Mouse (Mus musculus) right cerebral cortex, postnatal 4 days (tissue): ENCODE measurements at regions not wholly inside any gene's neighbourhood (a gene's known extent, or its start where the extent isn't known, plus 50 kb on each side); places are given as distances from the start of the nearest gene placed in this dataset.

Experiments
- DNase-seq: peaks from one replicate; pipeline ENCODE4 v3.0.0-alpha.2; 2022

DNA sequence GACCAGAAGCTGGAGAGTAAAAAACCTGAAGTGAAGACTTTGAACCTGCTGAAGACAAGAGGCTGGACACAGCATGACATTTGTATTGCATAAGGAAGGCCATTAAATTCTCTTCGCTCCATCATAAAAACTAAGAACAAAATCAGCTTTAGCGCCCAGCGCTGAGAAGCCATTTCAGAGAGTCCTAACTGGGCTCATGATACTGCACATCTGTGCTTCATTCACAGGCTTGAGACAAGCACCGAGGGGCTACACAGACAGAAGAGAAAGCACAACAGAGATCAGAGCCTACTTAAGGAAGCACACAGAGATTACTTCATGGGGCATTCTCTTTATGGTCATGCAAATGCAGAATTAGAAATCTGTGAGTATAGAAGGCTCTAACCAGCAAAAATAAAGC, 338.2 kb upstream of the G2e3 start:
- DNase-seq: no peak

DNA sequence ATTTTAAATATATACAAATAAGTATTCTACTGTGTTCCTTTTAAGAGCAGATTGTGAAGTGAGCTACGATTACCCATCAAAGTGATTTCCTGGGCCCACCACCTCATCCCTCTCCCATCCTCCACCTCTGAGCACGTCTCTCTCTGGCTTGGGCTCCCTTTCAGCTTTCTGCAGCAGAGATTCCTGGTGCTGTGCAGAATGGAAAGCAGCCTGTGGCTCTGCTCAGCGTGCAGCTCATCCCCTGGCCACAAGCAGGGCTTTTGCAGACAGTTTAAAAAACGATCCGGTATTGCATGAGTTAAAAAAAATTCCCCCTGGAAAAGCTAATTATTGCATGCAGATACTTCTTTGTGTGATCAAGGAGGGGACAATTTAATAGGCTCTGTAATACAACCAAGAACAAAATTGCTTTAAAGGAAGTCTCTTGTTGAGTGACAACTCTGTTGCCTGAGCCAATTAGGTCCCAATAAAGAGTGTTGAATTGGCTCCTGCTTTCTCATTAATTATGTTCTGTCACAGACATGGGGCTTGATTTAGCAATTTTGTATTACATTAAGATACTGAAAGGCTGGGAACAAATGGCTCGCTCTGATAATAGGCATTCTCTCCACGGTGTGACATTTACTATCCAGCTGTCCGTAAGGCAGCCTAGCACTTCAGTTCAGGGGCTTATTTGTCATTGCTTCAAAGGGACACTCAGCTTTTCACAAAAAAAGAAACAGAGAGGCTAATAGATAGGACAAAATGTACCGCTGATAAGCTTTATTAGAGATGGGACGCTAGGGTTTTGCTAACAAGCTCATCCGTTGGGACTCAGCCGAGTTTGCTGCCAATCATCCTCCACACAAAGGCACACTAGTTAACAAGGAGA, 345.9 kb upstream of the G2e3 start:
- DNase-seq: peak; percentile 46

DNA sequence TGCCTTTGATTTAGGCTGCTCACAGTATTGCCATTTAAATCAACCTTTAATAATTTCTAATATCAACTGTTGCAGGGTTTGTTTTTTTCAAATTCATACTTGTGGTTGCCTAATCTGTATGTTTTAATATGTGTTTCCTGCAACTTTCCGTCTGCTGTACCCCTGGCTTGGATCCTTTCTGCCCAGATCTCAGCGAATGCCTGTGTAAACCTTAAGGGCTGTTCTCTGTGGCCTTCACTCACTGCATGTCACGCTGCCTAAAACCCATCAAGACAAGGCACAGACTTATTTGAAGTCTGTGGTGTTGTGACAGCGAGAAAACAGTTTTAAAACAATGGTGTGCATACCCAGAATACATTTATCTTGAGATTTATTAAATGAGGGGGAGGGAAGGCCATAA, 346.8 kb upstream of the G2e3 start:
- no peak for DNase-seq

DNA sequence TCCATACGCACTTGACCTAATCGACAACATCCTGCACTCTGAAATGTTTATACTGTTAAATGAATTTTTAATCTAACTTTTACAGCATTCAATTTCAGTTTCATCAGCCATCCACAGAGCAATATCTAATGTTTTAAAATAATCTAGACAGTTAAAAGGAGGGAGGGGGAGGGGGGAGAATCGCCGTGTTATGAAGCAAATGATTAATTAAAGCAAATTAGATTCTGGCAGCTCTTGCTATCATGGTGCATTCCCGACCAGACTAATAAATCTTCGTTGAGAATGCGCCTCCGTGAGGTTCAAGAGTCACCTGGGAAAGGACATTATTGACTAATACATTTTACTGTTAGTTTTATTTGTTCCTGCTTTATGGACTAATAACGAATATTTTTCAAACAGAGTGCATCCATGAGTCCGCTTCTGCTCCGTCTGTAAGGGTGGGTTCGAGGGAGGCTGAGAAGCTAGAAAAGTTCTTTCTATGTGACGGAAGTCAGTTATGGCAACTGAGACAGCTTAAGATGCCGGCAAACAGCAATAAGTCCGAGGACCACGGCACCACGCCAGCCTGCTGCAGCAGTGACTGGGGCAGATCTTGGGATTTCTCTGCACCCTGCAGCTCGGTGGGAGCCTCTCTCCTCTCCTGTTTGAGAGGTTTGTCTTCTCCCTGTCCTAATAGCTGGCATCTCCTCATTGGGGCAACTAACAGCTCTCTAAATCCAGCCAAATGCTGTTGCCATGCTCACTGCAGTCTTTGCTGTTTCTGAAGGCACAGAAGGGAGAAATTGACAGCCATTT, 347.4 kb upstream of the G2e3 start:
- peak; percentile 62 for DNase-seq

DNA sequence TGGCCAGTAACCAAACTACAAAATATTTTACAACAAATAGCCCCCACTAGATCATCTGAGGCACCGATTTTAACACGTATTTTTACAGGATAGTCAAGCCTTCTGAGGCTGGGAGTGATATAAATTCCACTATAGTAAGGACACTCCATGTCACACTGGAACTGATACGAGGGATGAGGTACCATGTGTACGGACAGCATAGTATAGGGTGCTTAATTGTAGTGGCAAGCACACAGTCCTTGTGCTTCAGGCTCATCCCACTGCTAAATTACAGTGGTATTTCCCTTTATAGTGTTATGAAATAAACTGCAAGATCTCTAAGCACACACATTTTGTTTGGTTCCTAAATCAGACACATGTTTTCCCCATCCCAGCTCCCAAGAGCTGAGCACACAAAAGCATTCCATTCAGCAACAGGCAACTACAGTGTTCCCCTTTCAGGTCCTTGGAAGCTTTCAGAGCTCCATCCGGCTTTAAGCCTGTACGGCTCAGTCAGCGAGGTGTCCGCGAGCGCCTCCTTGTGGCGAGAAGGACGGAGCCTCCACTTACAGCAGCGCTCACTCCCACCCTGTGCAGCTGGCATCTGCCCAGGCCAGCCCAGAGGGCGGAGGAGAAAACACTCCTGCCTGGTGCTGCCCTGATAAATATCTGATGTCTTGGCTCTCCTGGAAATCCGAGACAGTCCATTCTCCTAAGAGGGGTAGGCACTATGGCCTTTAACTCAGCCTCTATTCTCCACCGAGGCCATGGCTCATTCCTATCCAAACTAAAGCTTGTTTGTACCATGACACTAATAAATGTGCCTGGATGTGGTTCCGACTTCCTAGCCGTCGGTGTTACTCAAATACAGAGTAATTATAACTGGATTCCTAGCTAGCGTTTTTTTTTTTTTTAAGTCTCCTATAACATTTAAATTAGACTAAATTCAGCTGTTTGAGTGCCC, 348.3 kb upstream of the G2e3 start:
- DNase-seq: peak; percentile 98

DNA sequence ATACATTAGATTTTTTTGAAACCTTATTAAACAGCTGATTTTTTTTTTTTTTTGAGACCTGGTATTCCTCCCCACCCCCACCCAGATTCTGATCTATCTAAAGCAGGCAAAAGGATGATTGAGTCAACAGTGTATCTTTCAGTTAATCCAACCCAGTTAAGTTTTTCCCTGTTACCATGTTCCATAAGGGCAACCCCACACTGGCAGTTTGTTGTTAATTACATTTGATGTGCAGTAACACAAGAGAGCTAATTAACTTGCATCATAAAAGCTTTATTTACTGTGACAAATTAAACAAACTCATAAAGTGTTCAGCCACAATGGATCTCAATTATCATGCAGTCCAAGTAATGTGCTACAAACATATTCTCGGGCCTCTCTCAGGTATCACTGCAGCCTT, 346.8 kb upstream of the Prkd1 start:
- no peak for DNase-seq

DNA sequence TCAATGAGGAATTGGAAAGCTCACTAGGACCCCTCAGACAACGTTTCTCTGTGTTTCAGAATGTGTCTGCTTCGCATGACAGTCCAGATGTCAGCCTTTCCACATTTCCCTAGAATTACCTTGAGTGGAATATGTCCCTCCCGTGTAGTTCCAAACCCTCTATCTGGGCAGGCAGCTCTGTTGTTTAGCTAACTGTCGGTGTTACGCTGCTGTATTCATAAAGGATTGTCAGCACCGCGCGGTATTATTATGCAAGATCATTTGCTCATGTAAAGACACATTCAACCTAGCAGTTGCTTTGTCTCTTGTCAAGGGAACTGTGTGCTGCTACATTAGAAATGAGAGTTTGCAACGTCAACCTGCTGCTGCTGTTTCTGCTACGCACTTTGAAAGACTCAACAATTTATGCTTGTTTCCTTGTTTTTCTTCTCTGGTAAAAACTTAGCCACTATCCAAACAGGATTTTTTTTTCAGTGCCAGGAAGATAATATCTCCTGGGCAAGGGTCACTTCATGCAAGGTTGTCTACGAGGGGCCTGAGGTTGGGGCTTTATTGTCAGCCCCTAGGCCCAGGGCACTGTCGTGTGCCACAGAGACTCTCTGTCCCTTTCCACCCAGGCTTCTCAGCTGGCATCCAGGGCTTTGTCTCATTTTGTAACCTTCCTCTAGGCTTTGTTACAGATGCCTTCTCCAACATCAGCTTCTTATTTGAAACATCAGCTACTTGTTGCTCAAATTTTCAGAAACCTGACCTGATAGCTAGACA, 340.8 kb upstream of the Prkd1 start:
- no peak for DNase-seq

DNA sequence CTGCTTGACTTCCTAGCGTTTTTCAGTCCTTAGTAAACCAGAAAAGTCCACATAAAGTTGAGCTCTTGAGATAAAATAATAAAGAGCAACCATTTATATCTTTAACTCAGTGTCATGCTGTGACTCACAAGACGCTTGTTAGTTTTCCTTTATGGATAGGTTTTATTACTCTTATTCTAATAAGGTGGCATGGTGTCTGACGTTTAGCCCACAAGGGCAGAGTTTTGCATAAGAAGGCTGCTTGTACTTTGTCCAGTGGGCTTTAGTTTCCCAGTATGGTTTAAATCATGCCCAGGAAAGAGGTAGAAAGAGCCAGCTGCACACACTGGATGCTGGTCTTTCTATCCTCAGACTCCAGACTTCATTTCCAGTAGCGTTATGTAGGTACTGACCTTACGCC, 332.4 kb upstream of the Prkd1 start:
- DNase-seq: no peak

DNA sequence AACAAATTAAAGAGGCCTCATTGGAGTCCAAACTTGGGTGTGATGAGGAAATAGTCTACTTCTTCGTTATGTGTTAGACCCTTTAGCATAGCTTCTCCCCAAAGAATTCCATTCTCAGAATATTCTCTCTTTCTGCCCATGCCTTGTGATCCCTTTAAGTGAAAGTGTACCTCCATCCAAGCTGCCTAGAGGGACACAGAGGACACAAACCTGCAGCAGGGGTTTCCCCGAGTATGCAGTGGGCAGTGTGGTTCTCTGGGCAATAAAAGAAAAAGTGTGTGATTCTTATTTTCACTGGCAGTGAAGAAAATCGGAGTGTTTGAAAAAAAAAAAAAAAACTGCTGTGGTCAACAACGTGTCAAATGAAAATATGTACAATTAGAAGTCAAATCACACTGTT, 331.9 kb upstream of the Prkd1 start:
- DNase-seq: no peak

DNA sequence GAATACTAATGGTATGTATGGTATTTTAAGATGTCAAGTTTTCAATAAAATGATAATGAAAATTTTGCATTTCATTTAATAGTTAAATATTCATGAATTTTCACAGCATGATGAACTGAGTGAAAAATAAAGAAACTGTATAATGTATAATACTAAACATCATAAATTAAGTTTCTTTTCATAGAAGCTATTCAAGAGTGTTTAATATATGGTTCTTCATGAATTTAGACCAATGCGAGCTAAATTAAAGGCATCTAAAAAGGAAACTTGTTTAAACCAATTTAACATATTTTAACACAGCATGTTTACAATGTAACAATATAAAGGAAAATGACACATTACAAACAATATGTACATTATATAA, 321.8 kb upstream of the Prkd1 start:
- DNase-seq: no peak

DNA sequence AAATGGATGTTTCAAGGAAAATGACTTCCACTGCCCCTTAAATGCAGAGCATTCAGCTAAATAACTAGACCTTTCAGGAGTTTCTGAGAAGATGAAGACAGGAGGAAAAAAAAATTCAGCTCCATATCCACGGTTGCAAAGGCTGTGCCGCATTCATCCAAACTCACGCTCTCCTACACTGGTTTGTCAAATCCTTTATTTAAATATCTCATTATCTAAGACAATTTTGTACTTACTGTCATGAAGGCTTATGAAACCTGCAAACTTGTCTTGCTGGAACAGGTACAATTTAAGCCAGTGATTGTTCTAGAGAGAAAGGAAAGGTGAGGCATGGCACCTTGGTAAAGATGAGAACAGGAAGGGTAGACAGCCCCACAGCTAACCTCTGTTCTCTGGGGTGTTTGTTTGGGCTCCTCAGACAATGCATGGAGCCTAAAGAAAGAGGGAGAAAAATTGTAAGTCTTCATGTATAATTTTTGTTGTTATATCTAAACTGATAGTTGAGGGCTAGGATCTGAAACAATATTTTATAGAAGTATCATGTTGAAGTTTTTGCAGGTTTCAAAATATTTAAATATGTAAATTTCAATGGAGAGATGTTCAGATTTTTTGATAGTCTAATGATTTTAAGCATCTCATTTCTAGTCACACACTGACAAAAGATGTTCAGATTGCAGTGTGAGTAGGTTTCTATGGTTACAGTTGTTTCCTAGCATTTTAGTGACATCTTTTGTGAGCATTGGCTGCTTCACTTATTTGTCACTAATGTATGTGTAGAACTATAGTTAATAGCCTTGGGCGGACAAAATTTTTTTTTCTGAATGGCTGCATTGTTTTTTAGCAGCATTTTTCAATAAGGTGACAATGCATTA, 321.2 kb upstream of the Prkd1 start:
- DNase-seq: no peak

DNA sequence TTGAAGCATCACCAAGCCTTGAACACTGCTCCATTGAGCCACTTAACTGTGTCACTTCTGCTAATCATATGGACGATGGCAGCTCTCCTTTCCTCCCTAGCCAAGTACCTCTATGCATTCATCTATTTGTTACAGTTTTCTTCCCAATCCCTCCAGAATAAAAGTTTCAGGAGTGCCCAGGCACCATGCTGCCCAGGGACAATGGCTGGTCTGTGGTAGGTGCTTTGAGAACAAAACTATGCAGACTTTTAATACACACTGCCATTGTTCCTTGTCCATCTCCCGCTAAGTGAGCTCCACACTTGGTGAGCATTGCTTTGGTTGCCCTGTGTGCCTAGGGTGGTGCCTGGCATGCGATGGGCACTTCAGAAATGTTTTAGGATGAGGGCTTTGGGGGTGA, 320.5 kb upstream of the Prkd1 start:
- no peak for DNase-seq

DNA sequence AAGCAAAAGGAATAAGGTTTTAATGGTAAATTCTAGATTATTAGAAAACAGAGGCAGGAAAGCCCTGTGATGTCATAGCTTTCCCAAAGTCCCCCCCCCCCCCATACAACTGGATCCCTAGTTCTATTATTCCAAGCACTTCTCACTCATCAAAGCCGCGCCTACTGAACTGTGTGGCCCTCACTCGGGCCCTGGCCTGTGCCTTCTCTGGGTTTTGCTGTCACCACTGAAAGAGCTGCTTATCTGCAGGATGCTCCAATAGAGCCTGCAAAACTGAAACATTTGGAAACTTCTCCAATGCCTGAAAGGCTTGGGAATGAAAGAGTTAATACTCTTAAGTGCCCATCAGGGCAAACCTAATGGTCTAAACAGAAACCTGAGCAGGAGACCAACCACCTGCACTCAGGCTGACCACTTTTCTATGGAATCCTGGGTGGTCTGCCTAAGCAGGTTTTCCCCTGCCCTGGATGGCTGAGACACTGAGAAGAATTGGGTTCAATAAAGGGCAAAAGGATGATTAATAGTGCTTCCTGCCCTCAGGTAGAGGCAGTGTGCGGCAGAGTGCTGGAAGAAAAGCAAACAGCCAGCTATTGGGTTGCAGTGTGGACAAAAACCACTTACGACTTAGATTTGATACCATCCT, 318.4 kb upstream of the Prkd1 start:
- no peak for DNase-seq

DNA sequence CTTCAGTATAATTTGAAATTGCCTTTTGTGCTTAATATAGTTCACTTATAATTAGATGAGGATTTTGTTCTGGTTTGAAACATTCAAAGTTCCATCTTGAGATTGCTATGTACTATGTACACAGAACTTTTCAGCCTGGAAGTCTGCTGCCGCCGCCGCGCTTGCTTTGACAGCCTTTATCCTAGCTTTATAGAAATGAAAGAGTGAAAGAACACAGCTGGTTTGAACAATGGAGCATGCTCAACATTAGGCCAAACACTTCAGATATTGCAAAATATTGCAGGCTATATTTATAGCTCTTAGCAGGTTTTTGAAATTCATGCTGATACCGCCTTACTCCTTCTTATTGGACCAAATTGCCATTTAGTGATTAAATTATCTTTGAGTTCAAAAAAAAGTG, 305.1 kb upstream of the Prkd1 start:
- DNase-seq: no peak

DNA sequence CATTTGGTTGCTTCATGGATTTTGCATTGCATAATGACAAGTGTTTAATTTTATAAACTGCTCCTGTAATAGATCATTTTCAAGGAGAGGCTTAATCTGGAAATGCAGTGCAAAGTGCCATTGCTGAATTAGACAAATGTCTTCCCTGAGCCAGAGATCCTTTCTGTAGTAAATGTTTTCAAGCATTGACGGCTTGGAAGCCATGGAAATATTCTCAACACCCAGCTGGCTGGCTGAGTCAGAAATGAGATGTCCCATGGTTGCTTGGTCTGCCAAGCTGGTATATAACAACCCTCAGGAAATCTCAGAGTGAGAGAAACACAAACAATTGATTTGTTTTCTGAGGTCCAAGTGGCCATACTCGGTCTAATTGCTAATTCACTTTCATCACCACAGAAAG, 298.1 kb upstream of the Prkd1 start:
- no peak for DNase-seq

DNA sequence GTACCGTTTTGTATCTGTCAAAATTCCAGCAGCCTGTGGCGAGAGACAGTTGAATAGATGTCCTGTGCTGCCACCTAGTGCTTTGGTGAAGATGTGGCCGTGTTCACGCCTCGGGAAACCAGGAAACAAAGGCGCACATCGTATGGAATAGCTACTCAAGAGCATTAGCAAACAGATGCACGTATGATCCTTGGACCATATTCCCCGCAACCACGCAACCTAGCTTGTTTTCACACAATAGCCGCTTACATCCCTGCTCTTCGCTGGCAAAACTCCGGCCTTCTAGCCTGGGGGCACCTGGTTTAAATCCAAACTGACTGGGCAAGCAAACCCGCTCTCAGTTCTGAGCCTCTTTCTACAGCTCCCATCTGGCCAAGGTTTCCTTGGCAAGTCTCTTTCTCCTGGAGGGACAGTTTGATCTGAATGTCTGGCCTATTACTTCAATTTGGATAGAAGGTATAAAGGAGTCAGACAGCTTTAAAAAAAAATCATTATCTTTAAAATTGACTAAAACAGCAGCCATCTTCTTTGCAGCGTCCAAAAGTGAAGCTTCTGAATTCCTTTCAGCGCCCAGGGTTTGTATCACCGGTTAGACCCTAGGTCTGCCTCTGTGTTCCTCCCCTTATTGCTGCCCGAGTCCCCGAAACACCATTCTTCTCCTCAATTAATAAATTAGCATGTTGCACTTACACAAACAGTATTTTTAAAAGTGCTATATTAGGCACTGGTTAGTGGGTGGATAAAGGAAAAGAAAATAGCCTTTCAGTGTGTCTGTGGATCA, 295.0 kb upstream of the Prkd1 start:
- peak; percentile 76 for DNase-seq

DNA sequence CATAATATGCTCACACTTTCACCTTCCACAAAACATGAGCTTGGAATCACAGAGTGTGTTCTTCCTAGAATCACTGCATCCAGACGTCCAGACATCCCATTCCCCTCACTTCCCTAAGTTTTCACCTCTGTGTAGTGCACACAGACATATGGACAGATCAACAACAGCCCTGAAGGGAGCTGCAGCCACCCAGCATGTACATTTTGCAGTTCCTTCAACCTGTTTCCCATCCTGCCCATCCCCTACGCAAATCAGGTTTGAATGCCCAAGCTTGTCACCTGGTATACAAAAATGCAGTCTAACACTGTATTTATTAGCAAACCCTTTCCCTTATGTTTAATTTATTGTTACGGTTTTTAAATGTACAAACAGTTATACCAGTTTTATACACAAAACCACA, 294.4 kb upstream of the Prkd1 start:
- no peak for DNase-seq

DNA sequence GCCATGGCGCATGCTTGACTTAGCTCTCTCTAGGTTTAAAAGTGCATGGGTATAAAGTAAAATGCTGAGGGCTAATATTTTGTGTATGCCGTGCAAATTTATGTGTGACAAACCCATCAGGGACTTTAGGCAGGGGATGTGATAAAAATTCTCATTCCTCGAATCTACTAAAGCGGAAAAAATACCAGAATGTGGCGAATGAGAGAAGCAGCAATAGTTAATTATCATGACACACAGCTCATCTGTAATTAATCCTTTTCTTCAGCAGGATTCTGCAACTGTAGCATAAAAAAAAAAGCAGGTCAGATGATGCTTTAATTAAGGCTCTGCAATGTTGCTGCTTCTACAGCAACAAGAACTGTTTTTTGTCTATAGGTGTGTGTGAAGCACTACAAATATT, 286.6 kb upstream of the Prkd1 start:
- no peak for DNase-seq

DNA sequence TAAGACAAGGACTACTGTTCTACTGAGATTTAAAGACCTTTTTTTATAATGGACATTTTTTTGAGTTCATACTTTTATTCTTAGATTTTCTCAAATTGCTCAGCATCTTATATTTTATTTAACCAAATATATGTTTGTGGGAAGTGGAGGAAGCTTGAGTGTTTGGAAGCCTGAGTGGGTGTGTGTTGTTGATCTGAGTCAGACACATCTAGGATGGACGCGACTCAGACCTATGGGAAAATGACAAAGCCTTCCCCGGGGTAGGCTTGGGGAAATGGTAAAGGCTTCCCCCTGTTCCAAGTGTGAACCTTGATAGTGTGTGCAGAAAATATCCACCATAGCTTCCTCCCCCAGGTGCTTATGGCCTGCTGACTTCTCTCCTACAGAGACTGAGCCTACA, 283.6 kb upstream of the Prkd1 start:
- DNase-seq: no peak

DNA sequence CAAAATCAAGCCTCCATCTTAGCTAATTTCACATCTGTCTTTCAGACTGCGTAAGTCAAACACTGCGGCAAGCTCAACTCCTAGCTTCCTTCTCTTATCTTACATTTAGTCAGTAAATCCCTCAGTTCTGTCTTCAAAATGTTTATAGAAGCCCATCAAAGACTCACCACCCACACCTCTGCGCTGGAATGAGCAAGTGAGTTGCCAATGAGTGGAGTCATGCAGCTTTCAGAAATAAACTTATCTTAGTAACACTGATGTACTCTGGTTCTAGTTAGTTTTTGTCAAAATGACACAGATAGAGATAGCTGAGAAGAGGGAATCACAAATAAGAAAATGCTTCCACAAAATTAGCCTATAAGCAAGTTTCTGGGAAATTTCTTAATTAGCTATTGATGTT, 280.7 kb upstream of the Prkd1 start:
- no peak for DNase-seq
